Mouse (Mus musculus) activated CD4-positive, CD25-positive, alpha-beta regulatory T cell, adult 4 months (primary cell): Measurements from ENCODE around the gene Hist1h1c. TPM values are rescaled to one million over a fixed set of nuclear protein-coding genes. Genes with fewer than 3 reads are reported as not detected.
A peak's percentile ranks its signal among the peaks of the same experiment; 100 is the strongest.
"Not testable (repeated sequence)": the region's sequence is repeated elsewhere in the genome, so short reads cannot be mapped to it uniquely, and the experiment has no call there.

ENCODE experiments used
- ATAC-seq: one replicate; pipeline ENCODE4 v1.8.0; 2017
- polyA plus RNA-seq, 2 experiments: library from polyadenylated mRNA; unstranded; fragments of 100-300 nt; shearing (Covaris generic); gene quantifications; one replicate each; pipeline ENCODE4 v1.2.1; 2017

The Hist1h1c gene
- polyA plus RNA-seq, result 10 to 100 TPM in 1 of 2 experiments, 1 to 10 TPM in 1; 5.3 to 15.2 TPM

DNA sequence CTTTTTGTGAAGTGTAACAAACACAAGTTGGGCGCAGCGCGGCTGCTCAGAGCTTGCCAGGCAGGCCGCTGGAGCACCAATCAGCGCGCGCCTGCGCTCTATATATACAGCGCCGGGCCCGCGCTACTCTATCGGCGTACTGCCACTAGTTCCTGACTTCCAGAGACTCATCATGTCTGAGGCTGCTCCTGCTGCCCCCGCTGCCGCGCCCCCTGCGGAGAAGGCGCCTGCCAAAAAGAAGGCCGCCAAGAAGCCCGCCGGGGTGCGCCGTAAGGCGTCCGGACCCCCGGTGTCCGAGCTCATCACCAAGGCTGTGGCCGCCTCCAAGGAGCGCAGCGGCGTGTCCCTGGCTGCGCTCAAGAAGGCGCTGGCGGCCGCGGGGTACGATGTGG, at the start of gene Hist1h1c:
Gene Hist1h1c (plus strand): TSS at position 132 of the 392 bp plus-strand sequence.
- ATAC-seq, result peak; percentile 72

GRCm38 (mm10) chr13:23688956-23689355, 49.7 kb upstream of the Hist1h1c start:
- ATAC-seq, result no peak

- no peak for ATAC-seq
Measured at GRCm38 (mm10) chr13:23689459-23689858, 49.1 kb upstream of the Hist1h1c start.

GRCm38 (mm10) chr13:23693856-23694440, 44.7 kb upstream of the Hist1h1c start:
- no peak for ATAC-seq

- ATAC-seq, result no peak
Measured at GRCm38 (mm10) chr13:23694956-23695355, 43.7 kb upstream of the Hist1h1c start.

DNA sequence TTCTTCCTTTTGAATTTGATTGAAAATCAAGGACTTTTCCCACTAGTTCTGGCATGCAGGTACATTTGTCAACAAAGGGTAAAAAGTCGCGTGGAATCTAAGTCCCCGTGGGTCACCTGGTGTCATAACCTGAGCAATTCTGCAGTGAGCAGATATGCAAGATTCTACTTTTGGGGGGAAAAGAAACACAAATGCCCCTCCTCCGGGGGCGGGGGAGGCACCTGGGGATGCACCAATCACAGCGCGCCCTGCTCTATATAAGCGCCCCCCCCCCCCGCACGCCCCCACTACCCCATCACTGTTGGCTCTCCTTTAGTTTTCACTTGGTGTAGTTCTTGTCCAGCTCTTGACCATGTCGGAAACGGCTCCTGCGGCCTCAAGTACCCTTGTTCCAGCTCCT, 43.1 kb upstream of the Hist1h1c start, which contains the start of gene Hist1h1t:
Gene Hist1h1t (plus strand): TSS at position 301 of the 400 bp plus-strand sequence.
- ATAC-seq, result no peak

GRCm38 (mm10) chr13:23696061-23696474, 42.5 kb upstream of the Hist1h1c start:
- no peak for ATAC-seq

- peak; percentile 24 for ATAC-seq
Measured at GRCm38 (mm10) chr13:23697491-23698299, 40.9 kb upstream of the Hist1h1c start.

DNA sequence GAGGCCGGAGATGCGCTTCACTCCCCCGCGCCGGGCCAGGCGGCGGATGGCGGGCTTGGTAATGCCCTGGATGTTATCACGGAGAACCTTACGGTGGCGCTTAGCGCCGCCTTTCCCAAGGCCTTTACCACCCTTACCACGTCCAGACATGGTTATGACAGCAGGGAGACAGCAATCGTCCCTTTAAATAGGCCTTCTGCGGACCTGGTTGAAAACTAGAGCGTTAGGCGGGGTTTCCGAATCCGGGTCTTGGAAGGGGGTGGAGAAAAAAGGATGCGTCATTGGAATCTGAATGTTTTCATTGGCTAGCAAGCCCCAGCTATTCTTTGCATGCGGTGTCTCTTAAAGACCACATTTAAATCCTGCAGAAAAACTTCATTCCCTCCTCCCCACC, 40.3 kb upstream of the Hist1h1c start, which contains the start of gene Hist1h4c:
Gene Hist1h4c (minus strand): TSS at position 155 of the 394 bp plus-strand sequence.
- ATAC-seq, result peak; percentile 83

DNA sequence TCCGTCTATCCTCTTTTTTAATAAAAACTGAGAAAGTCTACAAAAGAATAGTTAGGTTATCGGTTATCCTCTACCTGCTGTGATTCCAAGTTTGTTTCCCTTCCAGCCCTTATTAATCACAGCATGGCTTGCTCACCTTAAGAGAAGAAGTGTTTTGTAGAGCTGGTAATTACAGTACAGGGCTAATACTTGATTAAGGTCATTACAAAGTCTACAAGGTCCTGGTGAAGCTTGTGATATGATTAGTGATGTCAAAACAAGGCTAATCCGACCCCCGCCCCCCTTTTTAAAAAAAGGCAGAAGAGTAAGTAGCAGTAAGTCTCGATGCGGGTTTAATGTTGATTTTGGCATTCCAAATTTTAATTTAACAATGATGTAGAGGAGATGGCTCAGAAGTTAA, 39.6 kb upstream of the Hist1h1c start:
- ATAC-seq, result no peak

DNA sequence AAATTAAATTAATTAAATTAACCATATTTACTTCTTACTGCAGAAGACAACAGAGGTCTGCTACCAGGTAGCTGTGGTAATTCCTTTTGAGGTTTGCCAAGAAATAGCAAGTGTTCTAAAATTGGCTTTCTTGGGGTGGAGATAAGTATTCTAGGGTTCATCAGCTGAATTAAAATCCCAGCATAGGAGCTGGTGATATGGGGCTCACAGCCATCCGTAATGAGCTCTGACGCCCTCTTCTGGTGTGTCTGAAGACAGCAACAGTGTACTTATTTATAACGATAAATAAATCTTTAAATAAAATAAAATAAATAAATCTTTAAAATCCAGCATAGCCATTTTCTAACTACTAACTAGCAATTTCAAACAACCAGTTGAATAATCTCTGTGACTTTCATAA, 38.8 kb upstream of the Hist1h1c start:
- ATAC-seq, result no peak

DNA sequence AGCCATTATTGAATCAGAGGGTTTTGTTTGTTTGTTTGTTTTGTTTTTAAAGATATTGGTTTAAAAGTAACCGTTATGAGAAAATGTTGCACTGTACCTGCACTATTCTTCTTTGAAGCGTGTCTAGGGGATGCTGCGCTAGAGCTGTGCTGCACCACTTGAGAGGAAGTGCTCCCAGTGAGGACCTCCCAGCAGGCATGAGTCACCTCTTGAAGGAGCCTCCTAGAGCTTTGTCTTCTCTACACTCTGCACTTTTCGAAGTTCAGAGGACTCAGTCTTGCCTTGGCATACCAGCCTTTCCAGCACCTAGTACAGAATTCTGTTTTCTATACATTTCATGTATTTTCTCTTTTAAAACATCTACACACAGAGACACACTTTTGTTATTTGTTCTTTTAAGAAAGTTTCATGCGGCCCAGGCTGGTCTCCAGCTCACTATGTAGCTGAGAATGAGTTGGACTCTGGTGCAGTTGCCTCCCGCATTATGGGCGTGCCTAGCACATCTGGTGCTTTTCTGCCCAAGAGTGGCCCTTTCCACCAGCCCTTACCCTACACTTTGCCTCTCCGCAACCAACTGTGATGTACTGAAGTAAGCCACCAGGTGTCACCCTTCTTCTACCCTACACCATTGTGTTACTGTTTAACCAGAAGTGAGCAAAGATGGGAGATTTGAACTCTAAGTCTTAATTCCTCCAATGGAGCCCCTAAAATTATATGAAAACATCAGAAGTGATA, 37.7 kb upstream of the Hist1h1c start:
- peak; percentile 58 for ATAC-seq

- ATAC-seq, result no peak
Measured at GRCm38 (mm10) chr13:23702220-23702619, 36.4 kb upstream of the Hist1h1c start.

DNA sequence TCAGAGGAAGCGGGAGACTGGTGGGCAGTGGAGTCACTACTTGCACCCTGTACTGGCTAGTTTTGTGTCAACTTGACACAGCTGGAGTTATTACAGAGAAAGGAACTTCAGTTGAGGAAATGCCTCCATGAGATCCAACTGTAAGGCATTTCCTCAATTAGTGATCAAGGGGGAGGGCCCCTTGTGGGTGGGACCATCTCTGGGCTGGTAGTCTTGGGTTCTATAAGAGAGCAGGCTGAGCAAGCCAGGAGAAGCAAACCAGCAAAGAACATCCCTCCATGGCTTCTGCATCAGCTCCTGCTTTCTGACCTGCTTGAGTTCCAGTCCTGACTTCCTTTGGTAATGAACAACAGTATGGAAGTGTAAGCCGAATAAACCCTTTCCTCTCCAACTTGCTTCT, 35.8 kb upstream of the Hist1h1c start:
- not testable (repeated sequence) for ATAC-seq

DNA sequence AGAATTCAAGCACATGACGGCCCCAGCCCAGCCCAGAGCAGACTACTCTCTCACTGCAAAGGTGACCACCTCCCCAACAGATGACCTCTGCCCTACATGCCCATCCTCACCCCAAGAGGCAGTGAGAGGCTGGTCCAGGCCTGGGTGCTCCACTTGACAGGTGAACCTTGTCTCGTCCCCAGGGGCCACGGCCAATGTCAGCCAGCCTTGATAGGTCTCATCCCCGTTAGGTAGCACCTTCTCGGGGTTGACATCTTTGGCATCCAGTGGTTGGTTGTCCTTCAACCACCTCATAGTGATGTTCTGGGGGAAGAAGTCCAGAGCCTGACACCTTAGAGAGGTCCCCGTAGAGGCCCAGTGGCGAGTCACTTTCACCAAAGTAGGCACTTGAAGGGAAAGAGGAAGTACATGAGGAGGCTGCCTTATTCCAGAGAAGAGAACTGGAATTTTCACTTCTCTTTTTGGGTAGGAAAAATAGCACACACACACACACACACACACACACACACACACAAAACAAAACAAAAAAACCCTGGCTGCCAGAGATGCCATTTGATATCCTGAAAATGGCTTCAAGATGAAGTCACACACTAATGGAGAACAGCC, 32.8 kb upstream of the Hist1h1c start:
- no peak for ATAC-seq

GRCm38 (mm10) chr13:23706771-23707170, 31.8 kb upstream of the Hist1h1c start:
- ATAC-seq, result no peak

- ATAC-seq, result no peak
Measured at GRCm38 (mm10) chr13:23708041-23708440, 30.6 kb upstream of the Hist1h1c start.

GRCm38 (mm10) chr13:23708654-23709053, 30.0 kb upstream of the Hist1h1c start:
- no peak for ATAC-seq

DNA sequence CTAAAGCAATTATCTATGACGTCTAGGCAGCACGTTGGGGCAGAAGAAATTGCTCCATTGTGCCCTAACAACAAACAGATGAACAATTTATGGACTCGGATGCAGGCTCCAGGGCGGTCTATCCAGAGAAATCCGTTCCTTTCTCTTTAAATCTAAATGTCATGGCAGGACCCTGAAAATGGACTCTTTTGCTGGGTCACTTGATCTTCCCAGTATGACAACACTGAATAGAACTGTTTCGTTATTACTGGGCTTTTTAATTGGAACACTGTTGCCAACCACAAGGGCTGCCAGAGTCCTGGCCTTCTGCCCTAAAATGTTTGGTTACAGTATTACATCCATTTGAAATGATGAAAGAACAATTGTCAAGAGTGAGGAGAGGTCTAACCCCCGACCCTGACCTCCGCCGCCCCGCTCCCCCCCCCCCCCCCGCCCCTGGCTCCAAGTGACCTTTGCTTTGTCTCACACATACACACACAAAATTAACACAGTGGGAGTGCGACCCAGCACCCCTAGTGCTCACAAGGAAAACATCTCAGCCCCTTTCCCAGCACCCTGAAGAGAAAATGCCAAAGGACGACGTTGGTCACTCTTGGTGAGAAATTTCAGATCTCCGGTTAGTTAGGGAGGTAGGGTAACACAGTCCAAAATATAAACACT, 28.8 kb upstream of the Hist1h1c start:
- ATAC-seq, result peak; percentile 41

GRCm38 (mm10) chr13:23710374-23711089, 28.1 kb upstream of the Hist1h1c start, which contains the start of gene Hfe:
Gene Hfe, minus strand, starts transcription at chr13:23710854.
- peak; percentile 87 for ATAC-seq

DNA sequence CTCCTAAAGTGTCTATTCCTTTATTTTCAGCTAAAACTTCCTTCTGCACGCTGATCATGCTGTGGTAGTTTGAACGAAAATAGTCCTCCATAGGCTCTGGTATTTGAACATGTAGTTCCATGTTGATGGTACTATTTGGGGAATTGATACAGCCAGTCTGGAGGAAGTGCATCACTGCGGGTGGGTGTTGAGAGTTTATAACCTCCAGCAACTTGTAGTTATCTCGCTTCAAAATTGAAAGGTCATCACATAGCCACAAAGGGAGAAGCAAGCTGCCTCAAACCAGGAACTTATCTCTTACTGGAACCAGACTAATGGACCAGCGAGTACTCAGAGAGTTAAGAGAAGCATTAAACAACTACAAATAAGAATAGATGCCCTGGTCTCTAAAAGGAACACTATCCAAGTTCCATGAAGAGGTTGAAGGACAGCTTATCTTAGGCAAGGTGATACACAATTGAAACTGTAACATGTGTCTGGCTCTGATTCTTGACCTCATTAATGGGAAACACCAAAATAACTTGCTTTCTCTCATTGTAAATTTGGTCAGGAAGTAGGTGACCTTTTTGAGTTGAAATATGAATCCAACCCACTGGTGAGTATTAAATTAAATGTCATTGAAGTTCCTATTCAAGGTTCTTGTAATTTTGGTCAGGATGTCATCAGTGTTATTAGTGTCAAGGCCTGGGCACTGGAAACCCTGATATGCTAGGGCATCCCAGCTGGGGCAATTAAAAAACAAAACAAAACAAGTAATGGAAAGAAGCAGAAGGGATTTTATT, 22.2 kb upstream of the Hist1h1c start:
- ATAC-seq, result no peak
